Mouse (Mus musculus) bone marrow macrophage, adult 2 months (primary cell): ENCODE data around the gene Zscan10. TPM values are rescaled to one million over a fixed set of nuclear protein-coding genes. Genes with fewer than 3 reads are reported as not detected.

Experiments used
- H3K27ac ChIP-seq: 2 replicates; pipeline ENCODE4 v1.5.1; 2012; ENCODE audit warnings: low read depth, low read length; ENCODE audit not compliant: insufficient read depth
- H3K4me1 ChIP-seq: 2 replicates; pipeline ENCODE4 v1.6.1; 2012; ENCODE audit warnings: low read length; ENCODE audit not compliant: control insufficient read depth, insufficient read depth
- H3K4me3 ChIP-seq: 2 replicates; pipeline ENCODE4 v1.5.1; 2012; ENCODE audit warnings: mild to moderate bottlenecking, low read length, moderate library complexity; ENCODE audit not compliant: insufficient read depth
- CTCF ChIP-seq: IDR thresholded peaks from 2 replicates; pipeline ENCODE4 v1.5.1; 2012; ENCODE audit warnings: low read depth, mild to moderate bottlenecking, low read length, moderate library complexity
- POLR2A ChIP-seq: IDR thresholded peaks from 2 replicates; pipeline ENCODE4 v1.6.1; 2012; ENCODE audit warnings: mild to moderate bottlenecking, low read depth, low read length, borderline replicate concordance
- polyA plus RNA-seq: library from polyadenylated mRNA; stranded (reverse); fragments of >200 nt; gene quantifications from 2 replicates; pipeline ENCODE4 v1.2.4, GENCODE M21; 2012; ENCODE audit not compliant: missing spikeins, insufficient read depth, insufficient read length

The Zscan10 gene
- polyA plus RNA-seq, 1 experiment = not detected

DNA sequence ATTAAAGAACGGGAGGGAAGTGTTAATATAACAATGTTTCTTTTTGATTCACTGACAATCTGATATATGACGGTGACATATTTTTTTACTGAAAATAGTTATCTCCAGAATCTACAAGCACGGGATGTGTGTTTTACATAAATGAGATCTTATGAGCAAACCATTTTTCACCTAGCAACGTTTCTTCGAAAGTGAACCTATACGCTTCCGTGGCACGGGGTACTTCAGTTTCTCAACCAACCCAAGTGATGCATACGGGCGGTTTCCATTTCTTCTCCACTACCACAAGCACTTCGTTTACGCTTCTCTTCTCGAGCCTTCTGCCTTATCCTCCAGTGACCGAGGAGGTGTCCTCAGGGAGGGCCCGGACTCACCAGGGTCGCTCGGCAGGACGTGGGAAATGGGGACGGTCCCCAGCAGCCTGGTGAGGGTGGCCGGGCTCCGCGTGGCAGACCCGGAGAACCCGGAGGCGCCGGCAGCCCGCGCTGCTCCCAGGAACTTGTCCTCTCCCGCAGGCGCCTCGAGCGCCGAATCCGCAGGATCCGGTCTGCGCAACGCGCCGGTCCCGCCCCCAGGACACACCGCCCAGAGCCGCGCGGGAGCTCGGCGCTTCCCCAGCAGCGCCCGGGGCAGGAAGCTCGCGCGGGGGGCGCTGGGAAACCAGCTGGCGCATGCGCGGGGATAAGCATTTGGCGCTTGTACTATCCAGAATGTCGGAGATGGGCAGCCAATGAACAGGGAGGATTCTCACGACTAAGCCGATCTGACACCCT lies 36.9 kb upstream of the Zscan10 start, which contains the start of gene Zfp213:
Gene Zfp213 (minus strand): TSS at position 644 of the 773 bp plus-strand sequence.
- no peak for TF ChIP-seq CTCF
- TF ChIP-seq POLR2A = peak; percentile 53; the same call in 1 of the 2 replicates
- Histone ChIP-seq H3K27ac (peak within 1 kb of the TSS; percentile 79), H3K4me1 (peaks cover 6% of the 10 kb centered on the region)

GRCm38 (mm10) chr17:23564368-23564715 lies 36.3 kb upstream of the Zscan10 start:
- TF ChIP-seq POLR2A (no peak), CTCF (0 out of 2 replicates have a peak, but pooled peaks have one; percentile 6)
- Histone ChIP-seq H3K4me3 (peak overlapping the region; percentile 78), H3K4me1 (peaks cover 6% of the 10 kb centered on the region), H3K27ac (peak overlapping the region; percentile 63; the same call in 1 of the 2 replicates)

More for the DNA sequence above, 36.9 kb upstream of the Zscan10 start, which contains the start of gene Zfp213:
- peak within 1 kb of the TSS; percentile 78 for H3K4me3 ChIP-seq

GRCm38 (mm10) chr17:23566787-23567186 lies 33.9 kb upstream of the Zscan10 start:
- H3K4me3 ChIP-seq = no peak overlapping the region
- TF ChIP-seq CTCF (no peak), POLR2A (no peak)
- H3K4me1 ChIP-seq = peaks cover 6% of the 10 kb centered on the region
- no peak overlapping the region for H3K27ac ChIP-seq

DNA sequence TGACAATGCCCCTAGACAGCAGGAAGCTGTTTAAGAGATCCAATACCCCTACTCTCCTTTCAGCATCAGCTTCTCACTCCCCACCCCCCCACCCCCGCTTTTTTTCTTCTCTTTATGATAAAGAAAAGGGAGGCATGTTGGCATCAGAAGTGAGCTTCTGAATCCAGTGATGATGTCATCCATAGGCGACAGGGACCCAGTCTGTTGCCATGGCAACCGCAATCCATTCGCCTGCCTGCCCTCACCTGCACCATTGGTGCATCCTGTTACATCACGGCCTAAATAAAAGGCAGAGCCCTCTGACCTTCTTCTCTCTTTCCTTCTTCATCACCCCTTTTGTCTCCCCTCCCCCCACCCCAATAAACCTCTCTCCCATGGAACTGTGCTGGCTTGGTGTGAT lies 32.3 kb upstream of the Zscan10 start:
- peaks cover 2% of the 10 kb centered on the region for H3K4me1 ChIP-seq
- no peak overlapping the region for H3K4me3 ChIP-seq
- no peak overlapping the region for H3K27ac ChIP-seq
- TF ChIP-seq CTCF (no peak), POLR2A (no peak)

GRCm38 (mm10) chr17:23570017-23570416 lies 30.6 kb upstream of the Zscan10 start:
- TF ChIP-seq POLR2A = no peak
- TF ChIP-seq CTCF = peak; percentile 53
- H3K4me1 ChIP-seq = no peaks in the 10 kb centered on the region; the same call in none of the 2 replicates
- no peak overlapping the region for H3K4me3 ChIP-seq
- H3K27ac ChIP-seq = no peak overlapping the region

- H3K4me1 ChIP-seq = no peaks in the 10 kb centered on the region
- H3K27ac ChIP-seq = no peak overlapping the region
- no peak overlapping the region for H3K4me3 ChIP-seq
- TF ChIP-seq CTCF (no peak), POLR2A (no peak)
Observed at GRCm38 (mm10) chr17:23571084-23571483, 29.6 kb upstream of the Zscan10 start.

DNA sequence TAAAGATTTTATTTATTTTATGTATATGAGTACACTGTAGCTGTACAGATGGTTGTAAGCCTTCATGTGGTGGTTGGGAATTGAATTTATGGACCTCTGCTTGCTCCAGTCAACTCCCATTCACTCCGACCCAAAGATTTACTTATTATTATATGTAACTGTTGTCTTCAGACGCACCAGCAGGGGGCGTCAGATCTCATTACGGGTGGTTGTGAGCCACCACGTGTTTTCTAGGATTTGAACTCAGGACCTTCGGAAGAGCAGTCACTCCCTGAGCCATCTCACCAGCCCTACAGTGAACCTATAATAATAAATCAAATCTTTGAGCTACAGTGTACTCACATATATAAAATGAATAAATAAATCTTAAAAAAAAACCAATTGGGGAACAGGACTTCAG lies 28.6 kb upstream of the Zscan10 start:
- Histone ChIP-seq H3K27ac (no peak overlapping the region), H3K4me1 (no peaks in the 10 kb centered on the region), H3K4me3 (no peak overlapping the region)
- TF ChIP-seq CTCF (peak; percentile 57), POLR2A (no peak)

- TF ChIP-seq CTCF (no peak), POLR2A (no peak)
- no peaks in the 10 kb centered on the region for H3K4me1 ChIP-seq
- no peak overlapping the region for H3K27ac ChIP-seq
- H3K4me3 ChIP-seq = no peak overlapping the region
Observed at GRCm38 (mm10) chr17:23574130-23574529, 26.5 kb upstream of the Zscan10 start.

GRCm38 (mm10) chr17:23575951-23576552 lies 24.6 kb upstream of the Zscan10 start:
- TF ChIP-seq POLR2A = no peak
- no peak for TF ChIP-seq CTCF
- Histone ChIP-seq H3K4me3 (no peak overlapping the region), H3K27ac (no peak overlapping the region)

GRCm38 (mm10) chr17:23584786-23585185 lies 15.9 kb upstream of the Zscan10 start:
- Histone ChIP-seq H3K27ac (no peak overlapping the region), H3K4me1 (peaks cover 4% of the 10 kb centered on the region), H3K4me3 (no peak overlapping the region)
- TF ChIP-seq CTCF (no peak), POLR2A (no peak)

More at GRCm38 (mm10) chr17:23575951-23576552, 24.6 kb upstream of the Zscan10 start:
- H3K4me1 ChIP-seq = no peaks in the 10 kb centered on the region
